Mouse (Mus musculus) macrophage (primary cell): ENCODE results near the gene Gm9972. TPM values are rescaled to one million over a fixed set of nuclear protein-coding genes. Genes with fewer than 3 reads are reported as not detected.

Source experiments
- polyA plus RNA-seq: library from polyadenylated mRNA; stranded (reverse); fragments of 250-400 nt; gene quantifications from 3 replicates; pipeline ENCODE4 v1.2.4, GENCODE M21; 2018; ENCODE audit warnings: inconsistent platforms

Gene Gm9972
- polyA plus RNA-seq, 1 experiment from 2014 or later, result not detected

Other genes starting within 250 kb of the Gm9972 start
- not detected in 3 replicates for gene Atp10b, start 114.1 kb downstream of the Gm9972 start, polyA plus RNA-seq